Comparison of ENCODE assay signal across 10 mouse cellular contexts in genomic region chr1:60715651-60716196, GRCm38 (mm10). TPM values are rescaled to one million over a fixed set of nuclear protein-coding genes. Genes with fewer than 3 reads are reported as not detected.
DNase-seq lines count a peak whose midpoint lies in the region; ATAC-seq and TF ChIP-seq lines count a peak whose summit lies in the region.
"Had no signal": no experiment of that assay in that cellular context is flagged by ENCODE, and none has a peak within 500 bp of the region (broad histone marks: within the 10 kb centered on the region; RNA-seq: fewer than 3 reads in every experiment).

No protein-coding gene starts in this region.

- no peak overlapping the region for H3K9ac ChIP-seq in kidney, embryonic 16.5 days (replicated peaks; ENCODE audit: low read length)
- H3K9ac ChIP-seq: hindbrain, embryonic 15.5 days had no signal

- 39% methylated on average over 8 of the region's 8 CpGs for WGBS in kidney, embryonic 16.5 days

- H3ac ChIP-seq in myocyte (ENCODE audit: control insufficient read depth, insufficient read length) = no peak overlapping the region

- peak overlapping the region; percentile 32; the same call in 1 of the 2 replicates for H3K27ac ChIP-seq in layer of hippocampus, adult 2 months
- peak overlapping the region; percentile 74 for H3K27ac ChIP-seq in kidney, embryonic 16.5 days (ENCODE audit: low read length)
- H3K27ac ChIP-seq: hindbrain, embryonic 15.5 days had no signal

- H3K79me2 ChIP-seq in myocyte (ENCODE audit: control insufficient read depth, insufficient read depth) = no peaks in the 10 kb centered on the region

- no peaks in the 10 kb centered on the region for H3K4me1 ChIP-seq in kidney, embryonic 16.5 days (ENCODE audit: insufficient read depth, low read length)

- no peak overlapping the region; the same call in 1 of the 2 replicates for H3K4me3 ChIP-seq in layer of hippocampus, adult 2 months
- H3K4me3 ChIP-seq in kidney, embryonic 16.5 days (ENCODE audit: low read length) = no peak overlapping the region
- no peak overlapping the region for H3K4me3 ChIP-seq in myocyte
- H3K4me3 ChIP-seq: hindbrain, embryonic 15.5 days had no signal

- no peak for ATAC-seq in kidney, embryonic 16.5 days (ENCODE audit: low FRiP score, low TSS enrichment)

- no peaks in the 10 kb centered on the region for H3K36me3 ChIP-seq in kidney, embryonic 16.5 days (ENCODE audit: insufficient read depth, low read length)
- no peaks in the 10 kb centered on the region for H3K36me3 ChIP-seq in myocyte (ENCODE audit: control insufficient read depth, insufficient read depth)
- H3K36me3 ChIP-seq: hindbrain, embryonic 15.5 days had no signal

- TF ChIP-seq POLR2A in myocyte (IDR thresholded peaks at IDR 0.05; ENCODE audit: insufficient read length, low read depth) = no peak

- no peak for DNase-seq in layer of hippocampus, adult 2 months (ENCODE audit: low spot score in 2 of 2)
- no peak for DNase-seq in layer of hippocampus, postnatal 36 days
- peak; percentile 89 for DNase-seq in heart, adult 8-10 months (ENCODE audit: low spot score)
- no peak for DNase-seq in thymus, postnatal 0 days (ENCODE audit: low spot score)
- no peak for DNase-seq in c-Kit-positive CD71-positive TER-119-positive erythroid progenitor cells, embryonic 14.5 days (ENCODE audit: low spot score)
- no peak for DNase-seq in adrenal gland, postnatal 10 days
- DNase-seq: thymus, postnatal 25 days had no signal

- no peaks in the 10 kb centered on the region for H3K9me3 ChIP-seq in kidney, embryonic 16.5 days (ENCODE audit: low read length)
- H3K9me3 ChIP-seq: hindbrain, embryonic 15.5 days had no signal

- H3K4me2 ChIP-seq in kidney, embryonic 16.5 days (replicated peaks; ENCODE audit: low read depth, low read length) = no peak overlapping the region
- peak overlapping the region; percentile 28 for H3K4me2 ChIP-seq in myocyte (ENCODE audit: low read depth)
- H3K4me2 ChIP-seq: hindbrain, embryonic 15.5 days had no signal

- TF ChIP-seq CTCF in layer of hippocampus, adult 2 months (conservative IDR thresholded peaks at IDR 0.05) = no peak

- no peaks in the 10 kb centered on the region for H3K27me3 ChIP-seq in kidney, embryonic 16.5 days (ENCODE audit: insufficient read depth, low read length)
- H3K27me3 ChIP-seq in myocyte (ENCODE audit: control insufficient read depth, insufficient read depth, insufficient read length) = no peaks in the 10 kb centered on the region
- H3K27me3 ChIP-seq: hindbrain, embryonic 15.5 days had no signal

TF ChIP-seq in myocyte, 11 proteins besides CTCF, POLR2A, EP300 and RAD21:
- TF ChIP-seq MYOG (IDR thresholded peaks at IDR 0.05; ENCODE audit: control insufficient read depth in 1 of 3, insufficient read depth in 1 of 3, insufficient read length in 2 of 3, low read depth in 2 of 3) (no peak), MYOD1 (IDR thresholded peaks at IDR 0.05; ENCODE audit: control insufficient read depth in 1 of 3, insufficient read length in 2 of 3, low read depth in 2 of 3) (no peak), CEBPB (IDR thresholded peaks at IDR 0.05; ENCODE audit: insufficient read depth, poor library complexity, severe bottlenecking) (no peak), TCF12 (IDR thresholded peaks at IDR 0.05; ENCODE audit: insufficient read depth, poor library complexity, severe bottlenecking) (no peak), SRF (IDR thresholded peaks at IDR 0.05; ENCODE audit: control insufficient read depth, insufficient read length, low read depth) (no peak), TCF3 (IDR thresholded peaks at IDR 0.05; ENCODE audit: insufficient read length, low read depth) (no peak), E2F4 (IDR thresholded peaks at IDR 0.05; ENCODE audit: insufficient read depth) (no peak), MAX (IDR thresholded peaks at IDR 0.05; ENCODE audit: low read depth) (no peak), POLR2AphosphoS2 (IDR thresholded peaks at IDR 0.05; ENCODE audit: insufficient read length, low read depth) (no peak), REST (IDR thresholded peaks at IDR 0.05; ENCODE audit: insufficient read depth, insufficient read length) (no peak), USF1 (IDR thresholded peaks at IDR 0.05; ENCODE audit: low read depth) (no peak)

RNA-seq across cellular contexts. Expression of gene Cd28, which starts 0.9 kb away (rescaled TPM):
- under 1 TPM; 0.15 to 0.17 TPM for total RNA-seq in layer of hippocampus, adult 2 months (2021)
- total RNA-seq in layer of hippocampus, postnatal 36 days (2021) = under 1 TPM; 0.07 to 0.10 TPM
- 10 to 100 TPM; 11.8 to 15.7 (median 12.5) TPM for total RNA-seq in heart, adult 8-10 months (2022)
- 0.17 and 0.24 TPM in 2 replicates for polyA plus RNA-seq in kidney, embryonic 16.5 days (2015; fragmentation: Nextera tagmentation; extraction: Ambion mirVana)
- 0.35 TPM for polyA plus RNA-seq in myocyte (2012; fragmentation: generic; extraction: Trizol)
- polyA plus RNA-seq in thymus, postnatal 0 days (2015; fragmentation: Nextera tagmentation; extraction: Ambion mirVana) = 94.5 and 103 TPM in 2 replicates
- 1 to 10 TPM; 1.2 TPM for total RNA-seq in adrenal gland, postnatal 10 days (2021)

Comparison
In these comparisons a context has a peak if more than half of its experiments do, and no peak if none do; other contexts are left out.
1. RNA of gene Cd28, which starts 0.9 kb away (total RNA-seq): 11.8 to 15.7 TPM in heart, adult 8-10 months; 1.2 TPM in adrenal gland, postnatal 10 days, 0.15 to 0.17 TPM in layer of hippocampus, adult 2 months and 0.07 to 0.10 TPM in layer of hippocampus, postnatal 36 days; every median in the first group is over 4 times any median in the second.